Mouse (Mus musculus) lung, embryonic 15.5 days (tissue): Measurements from ENCODE around the gene Ttc41. TPM values are rescaled to one million over a fixed set of nuclear protein-coding genes. Genes with fewer than 3 reads are reported as not detected.

Experiments used
- ATAC-seq: fragments of 200-750 bp; cut with Nextera tagmentation; 2 replicates; pipeline ENCODE4 v1.8.0; 2017; ENCODE audit warnings: moderate number of reproducible peaks, borderline replicate concordance; ENCODE audit not compliant: low FRiP score, low TSS enrichment; ENCODE audit errors: extremely low read depth
- H3K27ac ChIP-seq: fragments of 300-500 bp; sonication (generic); 2 replicates; pipeline ENCODE4 v1.5.1; 2015; ENCODE audit warnings: moderate library complexity, mild to moderate bottlenecking, inconsistent platforms
- H3K27me3 ChIP-seq: fragments of 300-500 bp; sonication (generic); 2 replicates; pipeline ENCODE4 v1.6.1; 2015; ENCODE audit warnings: inconsistent platforms
- H3K36me3 ChIP-seq: fragments of 300-500 bp; sonication (generic); 2 replicates; pipeline ENCODE4 v1.6.1; 2015; ENCODE audit warnings: inconsistent platforms
- H3K4me1 ChIP-seq: fragments of 300-500 bp; sonication (generic); 2 replicates; pipeline ENCODE4 v1.6.1; 2015; ENCODE audit warnings: inconsistent platforms
- H3K4me2 ChIP-seq: fragments of 300-500 bp; sonication (generic); 2 replicates; pipeline ENCODE4 v1.6.1; 2015; ENCODE audit warnings: inconsistent platforms, mild to moderate bottlenecking, moderate library complexity
- H3K4me3 ChIP-seq: fragments of 300-500 bp; sonication (generic); 2 replicates; pipeline ENCODE4 v1.5.1; 2015; ENCODE audit warnings: mild to moderate bottlenecking, inconsistent platforms
- H3K9ac ChIP-seq: fragments of 300-500 bp; sonication (generic); 2 replicates; pipeline ENCODE4 v1.6.1; 2015; ENCODE audit warnings: inconsistent platforms
- H3K9me3 ChIP-seq: fragments of 300-500 bp; sonication (generic); 2 replicates; pipeline ENCODE4 v1.6.1; 2016; ENCODE audit warnings: inconsistent platforms
- WGBS: fragments of 180-500 bp; shearing (Covaris S2); methylation state at CpG from one replicate; pipeline ENCODE4 v1.1.7; 2015; 5-methylcytosine and 5-hydroxymethylcytosine counted together
- polyA plus RNA-seq: library from polyadenylated mRNA; unstranded; fragments of >200 nt; fragmentation: Nextera tagmentation; extraction: Ambion mirVana; gene quantifications from 2 replicates; pipeline ENCODE4 v1.2.1, GENCODE M21; 2015

Ttc41 gene
- polyA plus RNA-seq, 1 experiment from 2014 or later, result 1.6 TPM

- peak overlapping the region; percentile 96 for H3K4me3 ChIP-seq
- no peaks in the 10 kb centered on the region for H3K27me3 ChIP-seq
- no peaks in the 10 kb centered on the region for H3K9me3 ChIP-seq
- peaks cover 18% of the 10 kb centered on the region for H3K36me3 ChIP-seq
- H3K4me1 ChIP-seq, result peaks cover 39% of the 10 kb centered on the region
- peak overlapping the region; percentile 59 for H3K9ac ChIP-seq
- H3K4me2 ChIP-seq, result peak overlapping the region; percentile 61
- 3% methylated on average over 33 of the region's 33 CpGs for WGBS
- peak; percentile 85 for ATAC-seq
- peak overlapping the region; percentile 97 for H3K27ac ChIP-seq
Observed at GRCm38 (mm10) chr10:86705922-86706752, 526 bp downstream of the Ttc41 start.

- Histone ChIP-seq H3K27me3 (no peaks in the 10 kb centered on the region), H3K4me3 (no peak overlapping the region), H3K4me1 (peaks cover 31% of the 10 kb centered on the region), H3K4me2 (peak overlapping the region; percentile 61), H3K9me3 (no peaks in the 10 kb centered on the region), H3K9ac (peak overlapping the region; percentile 59; the same call in 1 of the 2 replicates), H3K27ac (peak overlapping the region; percentile 97), H3K36me3 (peaks cover 10% of the 10 kb centered on the region)
- 78% methylated on average over 3 of the region's 3 CpGs for WGBS
- ATAC-seq, result no peak
Observed at GRCm38 (mm10) chr10:86707134-86707533, 1.5 kb downstream of the Ttc41 start.

- no peak overlapping the region for H3K4me2 ChIP-seq
- no peak overlapping the region for H3K27ac ChIP-seq
- peaks cover 2% of the 10 kb centered on the region; the same call in 1 of the 2 replicates for H3K4me1 ChIP-seq
- no peaks in the 10 kb centered on the region for H3K9me3 ChIP-seq
- H3K27me3 ChIP-seq, result no peaks in the 10 kb centered on the region
- ATAC-seq, result no peak
- 65% methylated on average over 3 of the region's 3 CpGs for WGBS
- no peak overlapping the region for H3K4me3 ChIP-seq
- H3K9ac ChIP-seq, result no peak overlapping the region
- H3K36me3 ChIP-seq, result no peaks in the 10 kb centered on the region
Observed at GRCm38 (mm10) chr10:86712156-86712555, 6.5 kb downstream of the Ttc41 start.

DNA sequence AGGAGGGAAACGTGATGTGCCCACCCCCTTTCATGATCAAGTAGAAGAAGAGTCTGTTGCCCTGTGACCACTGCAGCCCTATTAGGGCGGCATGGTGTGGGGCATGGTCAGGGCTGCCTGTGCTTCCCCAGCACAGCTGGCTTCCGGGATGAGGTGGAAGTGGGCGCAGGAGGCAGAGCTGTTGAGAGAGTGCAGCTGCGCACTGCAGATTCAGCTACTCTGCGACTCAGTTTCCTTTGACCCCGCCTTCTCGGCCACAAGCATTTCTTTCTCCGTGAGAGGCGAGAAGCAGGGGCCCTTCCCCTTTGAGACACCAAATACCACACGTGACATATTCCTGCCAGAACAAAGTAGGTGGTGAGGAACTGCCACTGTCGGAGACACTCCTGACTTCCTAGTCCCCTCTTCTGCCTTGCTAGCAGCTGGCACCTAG, 22.0 kb downstream of the Ttc41 start:
- H3K4me3 ChIP-seq, result peak overlapping the region; percentile 30
- peak overlapping the region; percentile 62 for H3K4me2 ChIP-seq
- H3K9me3 ChIP-seq, result no peaks in the 10 kb centered on the region
- H3K27me3 ChIP-seq, result no peaks in the 10 kb centered on the region
- H3K27ac ChIP-seq, result peak overlapping the region; percentile 63
- 0 out of 2 replicates have a peak overlapping the region, but pooled peaks have one; percentile 14 for H3K9ac ChIP-seq
- peak; percentile 86 for ATAC-seq
- peaks cover 9% of the 10 kb centered on the region for H3K4me1 ChIP-seq
- WGBS, result 3% methylated on average over 12 of the region's 12 CpGs
- no peaks in the 10 kb centered on the region for H3K36me3 ChIP-seq

DNA sequence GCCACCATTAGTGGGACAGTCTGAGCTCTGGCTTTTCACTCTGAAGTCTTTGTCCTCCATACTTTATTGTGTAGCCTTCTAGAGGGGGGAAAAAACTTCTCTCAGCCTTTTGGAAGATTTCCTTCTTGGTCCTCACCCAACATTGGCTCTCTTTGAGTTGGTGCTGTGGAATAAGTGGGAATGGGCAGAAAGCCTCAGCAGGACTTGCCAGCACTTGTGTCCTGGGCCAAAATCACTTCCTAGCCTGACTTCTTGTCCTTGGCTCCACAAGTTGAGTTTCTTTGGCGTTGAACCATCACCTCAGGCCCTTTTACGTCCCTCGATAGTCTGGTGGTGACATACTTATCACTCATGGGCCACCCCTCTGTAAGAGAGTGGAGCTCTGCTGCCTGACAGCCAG, 22.6 kb downstream of the Ttc41 start:
- Histone ChIP-seq H3K4me3 (no peak overlapping the region), H3K4me2 (peak overlapping the region; percentile 62), H3K36me3 (no peaks in the 10 kb centered on the region), H3K27me3 (no peaks in the 10 kb centered on the region), H3K9ac (no peak overlapping the region), H3K9me3 (no peaks in the 10 kb centered on the region), H3K27ac (peak overlapping the region; percentile 63), H3K4me1 (peaks cover 9% of the 10 kb centered on the region)
- 81% methylated on average over 3 of the region's 3 CpGs for WGBS
- no peak for ATAC-seq

DNA sequence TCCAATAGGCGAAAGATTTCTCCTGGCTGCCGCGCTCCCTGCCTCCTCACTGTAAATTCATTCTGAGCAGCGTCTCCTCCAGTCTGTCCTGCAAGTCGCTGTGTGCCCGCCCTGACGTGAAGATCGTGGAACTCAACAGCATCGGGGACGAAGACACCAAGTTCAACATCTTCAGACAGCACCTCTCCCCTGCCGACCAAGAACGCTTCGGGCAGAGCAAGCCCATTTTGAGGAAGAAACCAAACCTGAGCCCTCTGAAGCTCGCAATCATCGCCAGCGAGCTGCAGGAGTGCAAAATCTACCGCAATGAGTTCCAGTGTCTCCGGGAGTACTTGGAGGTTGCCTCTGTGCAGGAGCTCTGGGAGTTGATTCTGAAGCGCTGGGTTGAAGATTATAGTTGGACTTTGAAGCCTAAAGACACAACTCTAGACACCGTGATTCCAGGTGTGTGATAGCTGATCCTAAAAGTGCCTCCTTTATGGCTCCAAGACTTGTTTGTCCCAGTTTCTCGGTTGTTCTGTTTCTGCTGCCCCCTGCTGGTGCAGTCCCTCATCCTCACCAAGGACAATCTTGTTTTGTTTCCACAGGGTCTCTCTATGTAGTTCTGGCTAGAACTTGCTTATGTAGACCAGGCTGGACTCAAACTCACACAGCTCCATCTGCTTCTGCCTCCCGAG, 25.4 kb downstream of the Ttc41 start:
- WGBS, result 10% methylated on average over 22 of the region's 22 CpGs
- no peak for ATAC-seq
- Histone ChIP-seq H3K27ac (no peak overlapping the region), H3K4me3 (peak overlapping the region; percentile 49), H3K9me3 (no peaks in the 10 kb centered on the region), H3K4me1 (peaks cover 9% of the 10 kb centered on the region), H3K36me3 (no peaks in the 10 kb centered on the region), H3K27me3 (no peaks in the 10 kb centered on the region), H3K4me2 (peak overlapping the region; percentile 79), H3K9ac (peak overlapping the region; percentile 66)

GRCm38 (mm10) chr10:86731500-86731863, 25.9 kb downstream of the Ttc41 start:
- H3K4me1 ChIP-seq, result peaks cover 9% of the 10 kb centered on the region
- WGBS, result 20% methylated on average over 2 of the region's 2 CpGs
- H3K4me3 ChIP-seq, result no peak overlapping the region; the same call in 1 of the 2 replicates
- H3K27me3 ChIP-seq, result no peaks in the 10 kb centered on the region
- H3K9me3 ChIP-seq, result no peaks in the 10 kb centered on the region
- no peak overlapping the region for H3K9ac ChIP-seq
- no peaks in the 10 kb centered on the region for H3K36me3 ChIP-seq
- H3K27ac ChIP-seq, result no peak overlapping the region
- no peak for ATAC-seq
- H3K4me2 ChIP-seq, result no peak overlapping the region

- H3K4me3 ChIP-seq, result no peak overlapping the region
- ATAC-seq, result no peak
- WGBS, result 74% methylated on average over 4 of the region's 4 CpGs
- H3K36me3 ChIP-seq, result no peaks in the 10 kb centered on the region
- H3K27me3 ChIP-seq, result no peaks in the 10 kb centered on the region
- no peaks in the 10 kb centered on the region for H3K9me3 ChIP-seq
- H3K9ac ChIP-seq, result no peak overlapping the region
- no peak overlapping the region for H3K4me2 ChIP-seq
- H3K27ac ChIP-seq, result no peak overlapping the region
- no peaks in the 10 kb centered on the region for H3K4me1 ChIP-seq
Observed at GRCm38 (mm10) chr10:86735036-86735435, 29.4 kb downstream of the Ttc41 start.

- Histone ChIP-seq H3K36me3 (no peaks in the 10 kb centered on the region), H3K27me3 (no peaks in the 10 kb centered on the region), H3K4me1 (no peaks in the 10 kb centered on the region), H3K4me2 (no peak overlapping the region), H3K9ac (no peak overlapping the region), H3K9me3 (no peaks in the 10 kb centered on the region), H3K4me3 (no peak overlapping the region), H3K27ac (no peak overlapping the region)
- ATAC-seq, result no peak
- 78% methylated on average over 2 of the region's 2 CpGs for WGBS
Observed at GRCm38 (mm10) chr10:86742918-86743317, 37.3 kb downstream of the Ttc41 start.

- no peaks in the 10 kb centered on the region for H3K4me1 ChIP-seq
Observed at GRCm38 (mm10) chr10:86744306-86744705, 38.7 kb downstream of the Ttc41 start.

DNA sequence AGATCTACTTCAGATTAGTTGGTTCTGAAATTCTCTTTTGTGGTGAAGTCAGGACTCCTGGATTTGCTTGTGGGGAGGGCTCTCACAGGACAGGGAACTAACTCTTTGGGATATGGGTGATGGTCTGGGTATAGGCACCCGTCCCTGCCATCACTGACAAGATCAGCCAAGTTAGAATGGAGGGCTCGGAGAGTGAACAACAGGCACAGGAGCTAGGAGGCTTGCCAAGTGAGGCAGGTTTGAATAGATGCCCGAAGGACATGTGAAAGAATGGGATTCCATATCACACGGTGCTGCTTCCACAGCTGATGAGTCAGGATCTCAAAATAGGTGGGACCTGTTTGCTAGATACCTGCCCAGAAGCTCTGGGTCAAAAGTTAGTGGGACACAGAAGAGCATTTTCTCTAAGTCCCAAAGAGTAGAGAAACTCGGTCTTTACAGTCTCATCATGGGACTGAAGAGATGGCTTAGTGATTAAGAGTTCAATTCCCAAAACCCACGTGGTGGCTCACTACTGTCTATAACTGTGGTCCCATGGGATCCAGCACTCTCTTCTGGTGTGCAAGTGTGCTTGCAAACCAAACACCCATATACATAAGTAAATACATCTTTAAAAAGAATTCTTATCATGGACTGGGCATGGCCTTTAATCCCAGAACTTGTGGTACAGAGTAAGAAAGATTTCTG, 50.3 kb downstream of the Ttc41 start:
- Histone ChIP-seq H3K9ac (no peak overlapping the region), H3K4me1 (no peaks in the 10 kb centered on the region), H3K27me3 (no peaks in the 10 kb centered on the region), H3K9me3 (no peaks in the 10 kb centered on the region), H3K4me3 (no peak overlapping the region), H3K36me3 (no peaks in the 10 kb centered on the region), H3K4me2 (no peak overlapping the region), H3K27ac (no peak overlapping the region)
- 78% methylated on average over 6 of the region's 6 CpGs for WGBS
- ATAC-seq, result no peak

More at GRCm38 (mm10) chr10:86744306-86744705, 38.7 kb downstream of the Ttc41 start:
- Histone ChIP-seq H3K4me3 (no peak overlapping the region), H3K9ac (no peak overlapping the region), H3K4me2 (no peak overlapping the region), H3K27ac (no peak overlapping the region), H3K9me3 (no peaks in the 10 kb centered on the region), H3K36me3 (no peaks in the 10 kb centered on the region), H3K27me3 (no peaks in the 10 kb centered on the region)
- 81% methylated on average over 7 of the region's 7 CpGs for WGBS
- no peak for ATAC-seq
